Mouse (Mus musculus) hindbrain, embryonic 11.5 days (tissue): ENCODE measurements around the gene CT030661.1. TPM values are rescaled to one million over a fixed set of nuclear protein-coding genes. Genes with fewer than 3 reads are reported as not detected.
A peak's percentile ranks its signal among the peaks of the same experiment; 100 is the strongest.
"Not testable (repeated sequence)": the region's sequence is repeated elsewhere in the genome, so short reads cannot be mapped to it uniquely, and the experiment has no call there.

Experiments
- ATAC-seq: fragments of 200-750 bp; cut with Nextera tagmentation; 2 replicates; pipeline ENCODE4 v1.8.0; 2017; ENCODE audit warnings: mild to moderate bottlenecking, moderate TSS enrichment, moderate library complexity; ENCODE audit not compliant: low FRiP score
- DNase-seq: peaks from one replicate; pipeline ENCODE4 v3.0.0-alpha.2; 2015; ENCODE audit warnings: low spot score
- H3K27ac ChIP-seq: fragments of 300-500 bp; sonication (generic); 2 replicates; pipeline ENCODE4 v1.5.1; 2014; ENCODE audit warnings: mild to moderate bottlenecking, low read depth, low read length
- H3K27me3 ChIP-seq: fragments of 300-500 bp; sonication (generic); 2 replicates; pipeline ENCODE4 v1.6.1; 2014; ENCODE audit warnings: mild to moderate bottlenecking, low read length, moderate library complexity, mixed read lengths; ENCODE audit not compliant: control insufficient read depth, insufficient read depth
- H3K36me3 ChIP-seq: fragments of 300-500 bp; sonication (generic); 2 replicates; pipeline ENCODE4 v1.6.1; 2014; ENCODE audit warnings: mild to moderate bottlenecking, low read length, moderate library complexity, mixed read lengths; ENCODE audit not compliant: control insufficient read depth, insufficient read depth
- H3K4me1 ChIP-seq: fragments of 300-500 bp; sonication (generic); replicated peaks from 2 replicates; pipeline ENCODE4 v1.6.1; 2014; ENCODE audit warnings: low read length, mixed read lengths; ENCODE audit not compliant: control insufficient read depth, insufficient read depth
- H3K4me2 ChIP-seq: fragments of 300-500 bp; sonication (generic); replicated peaks from 2 replicates; pipeline ENCODE4 v1.6.1; 2014; ENCODE audit warnings: mild to moderate bottlenecking, low read depth, low read length
- H3K4me3 ChIP-seq: fragments of 300-500 bp; sonication (generic); 2 replicates; pipeline ENCODE4 v1.5.1; 2014; ENCODE audit warnings: low read depth, low read length
- H3K9ac ChIP-seq: fragments of 300-500 bp; sonication (generic); 2 replicates; pipeline ENCODE4 v1.6.1; 2014; ENCODE audit warnings: low read depth, low read length
- H3K9me3 ChIP-seq: fragments of 300-500 bp; sonication (generic); 2 replicates; pipeline ENCODE4 v1.6.1; 2016; ENCODE audit warnings: low read length; ENCODE audit not compliant: control insufficient read depth
- WGBS: fragments of 180-500 bp; shearing (Covaris S2); extraction: QIAGEN DNeasy Blood & Tissue Kit; methylation state at CpG from one replicate; pipeline ENCODE4 v1.1.7; 2014; 5-methylcytosine and 5-hydroxymethylcytosine counted together
- polyA plus RNA-seq: library from polyadenylated mRNA; unstranded; fragments of >200 nt; fragmentation: Nextera tagmentation; extraction: Ambion mirVana; gene quantifications from 2 replicates; pipeline ENCODE4 v1.2.1, GENCODE M21; 2014

Gene CT030661.1
- 12.9 and 13.1 TPM in 2 replicates for polyA plus RNA-seq

DNA sequence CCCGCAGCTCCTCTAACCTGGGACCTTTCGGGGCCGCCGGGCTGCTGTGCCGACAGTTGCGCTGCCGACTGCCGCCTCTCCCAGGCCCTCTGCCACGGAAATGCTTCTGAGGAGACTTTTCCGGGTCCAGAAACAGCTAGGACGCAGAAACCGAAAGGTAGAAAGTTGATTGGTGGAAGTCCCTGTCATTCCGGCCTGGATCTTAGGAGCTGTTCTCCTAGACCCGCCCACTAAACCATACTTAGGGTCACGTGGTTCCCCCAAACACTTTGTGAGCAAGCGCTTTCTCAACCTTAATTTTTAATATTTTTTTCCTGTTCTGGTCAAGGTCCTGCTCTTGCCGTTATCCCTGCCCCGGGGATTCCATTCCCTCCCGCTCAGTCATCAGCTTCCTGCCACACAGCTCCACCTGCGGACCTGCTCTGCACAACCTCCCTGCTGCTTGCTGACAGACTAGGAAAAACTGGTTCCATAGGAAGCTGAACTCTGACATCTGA is at the start of gene CT030661.1:
TSS of gene CT030661.1 (minus strand) at position 108 of the 497 bp plus-strand sequence.
- peak within 1 kb of the TSS; percentile 68; the same call in 1 of the 2 replicates for H3K9ac ChIP-seq
- H3K4me3 ChIP-seq = peak within 1 kb of the TSS; percentile 51
- not testable (repeated sequence) for H3K27me3 ChIP-seq, H3K4me1 ChIP-seq, H3K9me3 ChIP-seq, H3K36me3 ChIP-seq
- H3K27ac ChIP-seq = peak within 1 kb of the TSS; percentile 62; the same call in 1 of the 2 replicates
- DNase-seq (peak; percentile 95), ATAC-seq (peak; percentile 100)
- H3K4me2 ChIP-seq = peak within 1 kb of the TSS; percentile 32
- 0% methylated on average over 20 of the region's 20 CpGs for WGBS

GRCm38 (mm10) chr17:22363895-22364294 is 49.3 kb upstream of the CT030661.1 start:
- H3K4me1 ChIP-seq = no peaks in the 10 kb centered on the region
- no peak for ATAC-seq
- H3K4me2 ChIP-seq = no peak overlapping the region
- no peaks in the 10 kb centered on the region for H3K36me3 ChIP-seq
- no peaks in the 10 kb centered on the region; the same call in 1 of the 2 replicates for H3K9me3 ChIP-seq
- H3K27ac ChIP-seq = no peak overlapping the region
- no peak overlapping the region for H3K9ac ChIP-seq
- no peaks in the 10 kb centered on the region for H3K27me3 ChIP-seq
- DNase-seq = no peak
- no peak overlapping the region for H3K4me3 ChIP-seq
- 94% methylated on average over 3 of the region's 3 CpGs for WGBS

- Histone ChIP-seq H3K9ac (peak within 1 kb of the TSS; percentile 57), H3K4me3 (peak within 1 kb of the TSS; percentile 47), H3K4me2 (peak within 1 kb of the TSS; percentile 48), H3K27ac (peak within 1 kb of the TSS; percentile 70; the same call in 1 of the 2 replicates)
- 0% methylated on average over 27 of the region's 43 CpGs for WGBS
- ATAC-seq (peak; percentile 99), DNase-seq (peak; percentile 68)
- not testable (repeated sequence) for H3K9me3 ChIP-seq, H3K36me3 ChIP-seq, H3K4me1 ChIP-seq, H3K27me3 ChIP-seq
Measured at GRCm38 (mm10) chr17:22361101-22361781, 46.6 kb upstream of the CT030661.1 start, which contains the start of the genes Zfp944 and Zfp758. Gene Zfp944, minus strand, starts transcription at chr17:22361400. Gene Zfp758, plus strand, starts transcription at chr17:22361453.

GRCm38 (mm10) chr17:22360572-22360971 is 45.9 kb upstream of the CT030661.1 start:
- no peaks in the 10 kb centered on the region for H3K9me3 ChIP-seq
- no peak overlapping the region for H3K27ac ChIP-seq
- H3K4me3 ChIP-seq = peak overlapping the region; percentile 47
- ATAC-seq = no peak
- no peaks in the 10 kb centered on the region for H3K27me3 ChIP-seq
- peak; percentile 2 for DNase-seq
- H3K36me3 ChIP-seq = no peaks in the 10 kb centered on the region
- WGBS = 30% methylated on average over 5 of the region's 5 CpGs
- no peaks in the 10 kb centered on the region for H3K4me1 ChIP-seq
- H3K9ac ChIP-seq = no peak overlapping the region
- H3K4me2 ChIP-seq = peak overlapping the region; percentile 48

DNA sequence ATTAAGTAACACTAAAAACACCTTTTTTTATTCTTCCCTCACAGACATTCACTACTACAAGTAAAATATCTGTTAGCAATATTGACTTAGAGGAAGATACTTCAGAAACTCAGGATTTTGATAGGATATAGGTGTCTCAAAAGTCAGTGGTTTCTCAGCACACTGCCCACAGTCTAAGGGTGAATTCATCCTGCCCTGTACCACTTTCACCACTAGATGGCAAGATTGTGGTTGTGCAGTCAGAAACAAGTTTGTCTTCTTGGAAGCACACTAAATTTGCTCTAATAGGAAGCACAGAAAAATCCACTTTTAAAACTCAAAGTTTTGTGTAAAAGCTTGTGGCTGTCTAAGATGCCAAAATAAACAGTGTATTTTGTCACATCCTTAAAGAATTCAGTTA is 38.2 kb upstream of the CT030661.1 start:
- H3K9me3 ChIP-seq = no peaks in the 10 kb centered on the region
- DNase-seq (peak; percentile 28), ATAC-seq (no peak)
- H3K36me3 ChIP-seq = no peaks in the 10 kb centered on the region
- H3K4me3 ChIP-seq = no peak overlapping the region
- no peak overlapping the region for H3K9ac ChIP-seq
- no peak overlapping the region for H3K27ac ChIP-seq
- H3K4me1 ChIP-seq = no peaks in the 10 kb centered on the region
- no peaks in the 10 kb centered on the region for H3K27me3 ChIP-seq
- no peak overlapping the region for H3K4me2 ChIP-seq

DNA sequence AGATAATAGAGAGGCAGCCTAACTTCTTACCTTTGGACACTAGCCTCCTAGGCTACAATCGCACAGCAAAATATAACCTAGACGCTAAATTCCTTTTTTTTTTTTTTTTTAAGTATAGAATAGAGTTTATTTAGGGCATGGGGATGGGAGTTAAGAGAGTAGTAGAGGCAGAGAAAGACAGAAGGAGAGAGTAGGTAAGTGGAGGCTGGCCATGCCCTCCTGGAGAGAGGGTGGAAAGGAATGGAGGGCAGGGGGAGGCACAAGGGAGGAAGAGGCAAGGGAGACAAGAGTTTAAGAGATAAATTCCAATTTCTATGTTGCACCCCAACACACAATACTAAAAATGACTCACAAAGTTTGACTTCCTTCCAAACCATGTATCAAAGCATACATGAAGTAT is 610 bp upstream of the CT030661.1 start:
- H3K27ac ChIP-seq, H3K9me3 ChIP-seq, H3K36me3 ChIP-seq, H3K9ac ChIP-seq, H3K27me3 ChIP-seq, DNase-seq, H3K4me1 ChIP-seq: not testable (repeated sequence)
- Histone ChIP-seq H3K4me3 (peak overlapping the region; percentile 51), H3K4me2 (peak overlapping the region; percentile 32)
- 24% methylated on average over 2 of the region's 2 CpGs for WGBS
- ATAC-seq = 0 out of 2 replicates have a peak, but pooled peaks have one; percentile 7

GRCm38 (mm10) chr17:22314219-22314618 is 418 bp downstream of the CT030661.1 start:
- 2% methylated on average over 3 of the region's 3 CpGs for WGBS
- not testable (repeated sequence) for H3K27me3 ChIP-seq, H3K36me3 ChIP-seq, H3K9me3 ChIP-seq, H3K4me1 ChIP-seq, DNase-seq
- Histone ChIP-seq H3K4me2 (peak overlapping the region; percentile 28), H3K4me3 (peak overlapping the region; percentile 51), H3K9ac (peak overlapping the region; percentile 68; the same call in 1 of the 2 replicates), H3K27ac (peak overlapping the region; percentile 62; the same call in 1 of the 2 replicates)
- ATAC-seq = peak; percentile 86
